Mouse (Mus musculus) lung, postnatal 4 days (tissue): ENCODE measurements at regions not wholly inside any gene's neighbourhood (a gene's known extent, or its start where the extent isn't known, plus 50 kb on each side); places are given as distances from the start of the nearest gene placed in this dataset.

Source experiments
- DNase-seq, 2 experiments: peaks; one replicate each; pipeline ENCODE4 v3.0.0; 2021

DNA sequence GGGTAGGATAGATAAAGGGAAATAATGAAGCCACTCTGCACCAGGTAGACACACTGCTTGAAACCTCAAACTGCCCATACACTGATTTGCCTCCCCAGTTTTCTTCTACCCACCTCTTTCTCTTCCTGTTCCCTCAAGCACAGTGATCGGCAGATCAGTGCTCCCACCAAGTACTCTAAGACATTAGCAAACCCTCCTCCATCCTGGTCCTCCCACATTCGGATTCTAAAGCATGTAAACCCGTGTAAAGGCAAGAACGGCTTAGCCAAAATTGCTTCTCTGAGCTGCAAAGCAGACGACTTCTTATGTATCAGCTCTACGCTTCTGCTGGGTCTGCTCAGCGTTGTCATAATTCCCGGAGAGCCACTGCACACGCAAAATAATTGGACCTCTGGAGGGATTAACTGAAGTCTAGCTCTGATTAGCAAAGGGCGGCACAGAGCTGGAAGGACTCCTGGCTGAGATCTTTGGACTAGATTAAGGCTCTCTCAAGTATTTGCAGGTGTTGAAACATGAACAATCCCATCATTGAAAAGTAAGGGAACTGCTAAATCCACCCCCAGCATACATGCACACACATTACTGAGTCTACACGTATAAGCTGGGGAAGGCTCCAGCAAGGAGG is 67.2 kb downstream of the Mtx3 start:
- DNase-seq = no peak

DNA sequence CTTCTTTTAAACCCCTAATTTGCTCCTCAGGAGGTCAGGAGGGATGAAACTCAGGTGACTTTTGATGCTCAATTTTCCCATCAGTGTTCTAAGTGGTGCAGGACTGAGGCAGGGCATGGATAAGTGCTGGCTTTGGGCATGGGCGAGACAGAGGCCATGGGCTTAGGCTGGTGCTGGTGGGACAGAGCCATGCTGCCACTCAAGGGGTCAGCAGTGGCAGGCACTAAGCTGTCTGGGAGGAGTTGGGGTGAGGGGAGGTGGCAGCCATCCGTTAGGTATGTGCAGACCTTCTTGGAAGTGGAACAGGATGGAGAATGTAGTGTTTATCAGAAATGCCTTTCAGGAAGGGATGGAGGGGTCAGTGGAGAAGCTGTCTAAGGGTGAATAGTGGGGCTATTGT is 68.1 kb downstream of the Mtx3 start:
- no peak for DNase-seq

DNA sequence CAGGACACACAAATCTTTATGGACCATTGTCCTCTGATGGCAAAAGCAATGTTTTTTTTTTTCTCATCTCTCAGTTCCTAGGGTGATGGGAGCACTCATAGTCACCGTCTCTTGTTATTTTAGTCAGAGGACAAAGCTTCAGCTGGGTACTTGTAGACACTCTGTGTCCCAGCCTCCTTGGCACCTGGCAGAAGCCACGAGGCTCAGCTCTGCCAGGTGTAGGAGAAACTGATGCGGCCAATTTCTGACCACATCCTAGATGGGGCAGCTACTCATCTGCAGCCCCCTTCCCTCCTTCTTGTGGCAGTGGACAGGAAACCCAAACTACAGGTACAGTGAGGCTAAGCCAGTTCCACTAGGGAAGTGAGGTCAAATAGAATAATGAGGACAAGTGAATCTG is 70.1 kb downstream of the Mtx3 start:
- no peak for DNase-seq

DNA sequence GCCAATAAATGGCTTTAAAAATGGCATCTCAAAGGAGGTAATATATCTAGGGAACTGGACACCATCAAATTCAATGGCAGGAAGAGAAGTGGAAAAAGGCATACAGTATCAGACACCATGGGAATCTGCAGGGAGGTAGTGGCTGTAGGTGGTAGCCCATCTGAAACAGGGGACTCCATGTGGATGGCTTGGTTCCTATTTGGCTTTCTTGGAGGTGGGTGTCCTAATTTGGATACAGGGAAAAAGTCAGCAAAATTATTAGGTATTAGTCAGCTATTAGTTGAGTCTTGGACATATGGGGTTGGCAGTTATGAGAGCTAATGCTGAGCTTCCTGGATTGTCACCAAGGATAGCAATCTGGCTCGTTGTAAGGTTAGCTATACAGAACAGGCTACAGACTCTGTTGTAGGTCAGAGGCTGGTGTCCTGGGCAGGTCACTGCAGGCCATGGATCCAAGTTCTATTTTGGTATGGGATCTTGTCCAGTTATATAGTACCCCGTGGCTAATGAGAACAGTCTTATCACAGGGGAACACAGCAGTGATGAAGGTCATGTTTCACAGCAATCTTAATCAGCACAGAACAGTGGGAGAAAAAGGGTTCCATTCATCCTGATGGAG is 70.8 kb downstream of the Mtx3 start:
- no peak for DNase-seq

GRCm38 (mm10) chr13:92915948-92916710 is 71.6 kb downstream of the Mtx3 start:
- no peak for DNase-seq

- DNase-seq = no peak
Measured at GRCm38 (mm10) chr13:92919882-92920281, 75.3 kb downstream of the Mtx3 start.

DNA sequence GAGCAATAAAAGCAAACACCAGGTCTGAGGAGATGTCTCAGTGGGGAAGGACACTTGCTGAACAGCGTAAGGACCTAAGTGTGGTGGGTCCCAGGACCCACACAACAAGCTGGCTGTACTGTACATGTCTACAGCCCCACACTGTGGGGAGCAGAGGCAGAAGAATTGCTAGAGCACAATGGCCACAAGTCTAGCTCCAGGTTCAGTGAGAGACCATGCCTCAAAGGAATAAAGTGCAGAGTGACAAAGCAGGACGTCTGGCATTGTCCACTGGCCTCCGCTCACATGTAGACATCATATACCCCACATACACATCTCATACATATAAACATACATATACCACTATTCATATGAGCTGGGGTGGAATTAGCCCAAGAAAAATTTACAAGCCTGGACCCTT is 77.4 kb downstream of the Mtx3 start:
- no peak for DNase-seq

DNA sequence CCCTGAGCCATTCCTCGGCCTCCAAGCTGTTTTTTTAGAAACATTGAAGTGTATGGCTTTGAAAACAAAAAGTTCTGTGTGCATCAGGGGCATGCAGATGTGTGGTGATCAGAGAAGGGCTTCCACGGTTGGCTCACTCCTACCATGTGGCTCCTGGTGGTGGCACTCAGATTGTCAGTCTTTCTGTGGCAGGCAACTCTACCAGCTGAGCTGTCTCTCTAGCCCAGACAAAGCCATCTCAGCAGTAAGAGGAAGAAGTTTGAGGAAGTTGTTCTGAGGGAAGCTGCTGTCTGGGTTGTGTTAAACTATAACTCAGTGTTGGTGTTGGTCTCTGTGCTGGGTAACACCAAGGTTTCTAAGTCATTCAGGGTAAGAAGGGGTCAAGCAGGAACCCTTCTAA is 78.9 kb downstream of the Mtx3 start:
- peak in 1 of 2 experiments; percentile 21 for DNase-seq

GRCm38 (mm10) chr13:92924021-92924420 is 79.5 kb downstream of the Mtx3 start:
- DNase-seq = no peak

DNA sequence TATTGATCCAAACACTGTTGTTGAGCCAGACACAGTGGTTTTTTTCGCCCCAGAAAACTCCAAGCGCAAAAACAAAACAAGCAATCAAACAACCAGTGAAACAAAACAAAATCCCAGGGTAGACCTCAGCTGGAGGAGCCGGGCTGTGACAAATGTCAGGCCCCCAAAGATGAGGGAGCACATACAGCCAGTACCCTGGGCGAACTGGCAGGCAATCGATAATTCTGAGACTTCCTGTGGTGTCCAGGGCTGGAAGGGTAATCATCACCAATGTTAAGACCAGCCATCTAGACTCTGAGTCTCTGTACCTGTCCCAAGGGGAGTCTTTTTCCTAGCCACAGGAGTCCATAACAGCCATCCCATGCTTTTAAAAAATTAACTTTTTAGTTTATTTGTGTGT is 80.6 kb downstream of the Mtx3 start:
- DNase-seq = no peak

GRCm38 (mm10) chr13:92928551-92928950 is 84.0 kb downstream of the Mtx3 start:
- no peak for DNase-seq

GRCm38 (mm10) chr13:92931696-92932095 is 87.1 kb downstream of the Mtx3 start:
- no peak for DNase-seq

DNA sequence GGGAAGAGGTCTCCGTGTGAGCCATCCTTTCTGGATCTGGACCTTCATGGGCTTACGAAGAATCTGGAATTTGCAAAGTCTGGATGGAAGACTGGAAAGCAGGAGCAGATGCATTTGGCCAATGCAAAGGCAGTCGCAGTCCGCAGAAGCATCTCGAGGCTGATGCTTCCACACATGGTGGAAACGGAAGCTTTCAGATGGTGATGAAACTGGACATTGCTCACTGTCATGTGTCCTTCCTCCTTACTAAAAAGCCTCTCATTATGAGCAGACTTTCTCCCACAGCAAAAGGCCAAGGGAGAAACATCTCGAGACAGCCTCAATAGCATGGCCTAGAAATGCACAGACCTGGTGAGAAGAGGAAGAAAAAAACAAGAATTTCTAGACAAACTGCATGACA is 94.5 kb downstream of the Mtx3 start:
- DNase-seq = no peak

DNA sequence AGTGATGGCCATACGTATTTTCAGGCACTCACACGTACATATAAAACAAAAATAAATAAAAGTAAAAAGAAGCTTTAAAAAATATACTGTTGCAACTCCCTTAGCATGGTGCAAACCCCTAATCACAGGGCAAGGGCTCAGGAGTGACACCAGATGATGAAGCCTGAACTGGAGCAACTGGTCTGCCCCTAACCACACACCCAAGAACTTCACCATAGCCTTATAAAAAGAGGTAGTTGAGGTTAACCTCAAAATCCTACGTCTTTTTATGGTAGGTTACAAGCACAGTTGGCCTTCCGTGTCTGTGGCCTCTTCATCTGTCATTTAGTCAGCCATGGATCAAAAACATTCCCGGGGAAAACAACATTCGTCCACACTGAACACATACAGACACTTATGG is 96.0 kb downstream of the Mtx3 start:
- DNase-seq = no peak

DNA sequence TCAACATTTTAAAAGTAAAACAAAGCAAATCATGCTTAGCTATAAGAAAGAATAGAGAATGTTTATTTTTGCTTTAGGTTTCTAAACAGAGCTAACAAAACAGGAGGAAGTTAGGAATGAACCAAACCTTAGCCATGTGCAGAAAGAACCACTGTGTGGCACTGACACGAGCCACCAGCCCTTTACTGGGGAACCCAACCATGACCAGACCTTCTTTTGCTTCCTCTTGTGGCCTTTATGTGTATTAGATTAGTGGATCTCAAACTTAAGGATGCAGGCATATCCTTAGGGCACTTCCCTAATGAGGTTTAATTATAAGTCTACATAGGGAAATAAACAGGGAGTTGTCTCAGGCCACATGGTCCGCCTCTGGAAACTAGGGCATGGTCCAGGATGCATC is 104.0 kb downstream of the Mtx3 start:
- no peak for DNase-seq

- DNase-seq = no peak
Measured at GRCm38 (mm10) chr13:92960031-92960430, 115.5 kb downstream of the Mtx3 start.

DNA sequence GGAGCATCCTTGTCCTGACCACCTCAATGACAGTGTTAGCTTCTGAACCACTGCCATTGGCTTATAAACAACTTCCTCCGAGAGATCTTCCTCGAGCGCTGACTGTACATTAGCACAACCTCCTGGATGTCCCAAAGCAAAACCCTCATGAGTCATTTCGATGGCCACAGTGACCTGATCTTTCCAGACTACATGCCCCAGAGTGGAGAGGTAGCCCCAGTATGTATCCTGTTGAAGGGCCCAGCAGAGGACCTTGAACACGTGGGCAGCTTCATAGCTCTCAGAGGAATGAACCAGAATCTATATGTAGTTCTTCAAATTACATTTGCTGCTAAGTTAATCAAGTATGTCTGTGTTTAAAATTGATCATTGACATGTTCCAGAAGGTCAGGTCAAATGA is 118.1 kb downstream of the Mtx3 start:
- no peak for DNase-seq

- no peak for DNase-seq
Measured at GRCm38 (mm10) chr13:92963351-92963895, 118.9 kb downstream of the Mtx3 start.

GRCm38 (mm10) chr13:92964213-92964743 is 119.7 kb downstream of the Mtx3 start:
- DNase-seq = no peak

DNA sequence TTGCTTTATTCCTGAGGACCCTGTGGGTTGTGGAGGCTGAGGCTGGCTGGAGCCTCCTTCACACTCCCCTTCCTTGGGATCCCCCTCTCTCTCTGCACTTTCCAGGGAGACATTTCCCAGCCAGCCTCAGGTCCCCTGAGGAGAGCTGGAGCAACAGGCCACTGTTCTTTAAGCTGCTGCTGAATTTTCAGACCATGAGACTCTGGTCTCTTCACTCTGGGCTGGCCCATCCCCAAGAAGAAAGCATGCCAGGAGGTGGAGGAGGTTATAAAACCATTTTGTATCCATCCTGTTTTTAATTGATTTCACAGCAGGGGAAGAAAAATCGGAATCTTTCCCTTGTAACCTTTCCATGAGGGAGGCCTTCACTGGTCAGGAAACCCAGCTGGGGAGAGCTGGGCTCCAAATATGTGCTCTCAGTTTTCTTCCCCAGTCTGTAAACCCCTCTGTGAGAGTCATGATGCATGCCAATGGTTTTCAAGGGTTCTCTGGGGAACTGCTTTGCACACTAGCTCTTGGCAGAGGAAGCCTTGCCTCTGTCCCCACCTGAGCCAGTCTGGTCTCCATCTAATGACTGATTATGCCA is 122.6 kb downstream of the Mtx3 start:
- no peak for DNase-seq

GRCm38 (mm10) chr13:92969579-92969978 is 125.0 kb downstream of the Mtx3 start:
- no peak for DNase-seq

DNA sequence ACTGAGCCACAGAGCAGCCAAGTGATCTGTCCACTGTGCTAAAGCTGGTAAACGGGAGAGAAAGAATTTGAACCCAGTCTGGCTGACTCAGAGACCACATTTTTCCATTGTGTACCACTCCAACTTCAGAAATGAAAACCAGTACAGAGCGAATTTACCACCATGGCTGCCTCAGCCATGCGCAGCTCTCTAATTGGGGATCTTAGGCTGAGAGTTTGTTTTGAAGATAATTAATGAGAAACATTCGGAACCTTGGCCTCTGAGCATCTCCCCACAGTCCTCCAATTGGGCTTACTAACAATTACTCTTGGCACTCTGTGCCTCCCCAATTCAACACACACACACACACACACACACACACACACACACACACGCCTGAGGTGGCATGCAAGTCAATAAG is 128.3 kb downstream of the Mtx3 start:
- no peak for DNase-seq

GRCm38 (mm10) chr13:92973791-92974190 is 129.2 kb downstream of the Mtx3 start:
- no peak for DNase-seq
